Mouse (Mus musculus) limb, embryonic 10.5 days (tissue): Measurements from ENCODE around the gene Afg1l. TPM values are rescaled to one million over a fixed set of nuclear protein-coding genes. Genes with fewer than 3 reads are reported as not detected.

Experiments used
- DNase-seq: peaks from one replicate; pipeline ENCODE4 v3.0.0-alpha.2; 2017; ENCODE audit warnings: low spot score
- H3K27ac ChIP-seq: fragments of 300-500 bp; sonication (generic); 2 replicates; pipeline ENCODE4 v1.5.1; 2016; ENCODE audit warnings: mild to moderate bottlenecking
- H3K27me3 ChIP-seq: fragments of 300-500 bp; sonication (generic); 2 replicates; pipeline ENCODE4 v1.6.1; 2016; ENCODE audit warnings: low read depth, mild to moderate bottlenecking; ENCODE audit not compliant: poor library complexity, severe bottlenecking
- H3K36me3 ChIP-seq: fragments of 300-500 bp; sonication (generic); 2 replicates; pipeline ENCODE4 v1.6.1; 2016; ENCODE audit warnings: mild to moderate bottlenecking, moderate library complexity
- H3K4me1 ChIP-seq: fragments of 300-500 bp; sonication (generic); 2 replicates; pipeline ENCODE4 v1.6.1; 2016
- H3K4me3 ChIP-seq: fragments of 300-500 bp; sonication (generic); 2 replicates; pipeline ENCODE4 v1.5.1; 2016; ENCODE audit warnings: mild to moderate bottlenecking, moderate library complexity
- H3K9me3 ChIP-seq: fragments of 300-500 bp; sonication (generic); replicated peaks from 2 replicates; pipeline ENCODE4 v1.6.1; 2016; ENCODE audit warnings: mild to moderate bottlenecking
- WGBS: fragments of 180-500 bp; shearing (Covaris S2); methylation state at CpG from one replicate; pipeline ENCODE4 v1.1.7; 2016; 5-methylcytosine and 5-hydroxymethylcytosine counted together
- polyA plus RNA-seq: library from polyadenylated mRNA; unstranded; fragments of >200 nt; fragmentation: Nextera tagmentation; extraction: Ambion mirVana; gene quantifications from 2 replicates; pipeline ENCODE4 v1.2.1, GENCODE M21; 2016

Afg1l gene
- polyA plus RNA-seq, 1 experiment from 2014 or later: 4.6 TPM

GRCm38 (mm10) chr10:42457557-42458191, 20.7 kb downstream of the Afg1l start:
- DNase-seq: no peak
- Histone ChIP-seq H3K9me3 (no peaks in the 10 kb centered on the region), H3K4me1 (no peaks in the 10 kb centered on the region), H3K27ac (0 out of 2 replicates have a peak overlapping the region, but pooled peaks have one; percentile 9), H3K27me3 (no peaks in the 10 kb centered on the region), H3K36me3 (peaks cover 15% of the 10 kb centered on the region), H3K4me3 (no peak overlapping the region)
- 83% methylated on average over 9 of the region's 9 CpGs for WGBS

GRCm38 (mm10) chr10:42455981-42456380, 22.4 kb downstream of the Afg1l start:
- no peaks in the 10 kb centered on the region for H3K27me3 ChIP-seq
- no peaks in the 10 kb centered on the region for H3K9me3 ChIP-seq
- peaks cover 15% of the 10 kb centered on the region for H3K36me3 ChIP-seq
- H3K4me1 ChIP-seq: no peaks in the 10 kb centered on the region
- H3K4me3 ChIP-seq: no peak overlapping the region
- no peak overlapping the region for H3K27ac ChIP-seq
- 89% methylated on average over 5 of the region's 5 CpGs for WGBS
- DNase-seq: no peak

- no peaks in the 10 kb centered on the region for H3K27me3 ChIP-seq
- no peaks in the 10 kb centered on the region for H3K9me3 ChIP-seq
- DNase-seq: no peak
- no peak overlapping the region for H3K27ac ChIP-seq
- 90% methylated on average over 6 of the region's 6 CpGs for WGBS
- no peak overlapping the region for H3K4me3 ChIP-seq
- H3K4me1 ChIP-seq: no peaks in the 10 kb centered on the region
- peaks cover 14% of the 10 kb centered on the region for H3K36me3 ChIP-seq
These were observed 23.7 kb downstream of the Afg1l start for GRCm38 (mm10) chr10:42454690-42455089.

- no peaks in the 10 kb centered on the region for H3K4me1 ChIP-seq
- H3K27me3 ChIP-seq: no peaks in the 10 kb centered on the region
- H3K4me3 ChIP-seq: no peak overlapping the region
- no peak for DNase-seq
- peaks cover 10% of the 10 kb centered on the region for H3K36me3 ChIP-seq
- H3K9me3 ChIP-seq: no peaks in the 10 kb centered on the region
- H3K27ac ChIP-seq: no peak overlapping the region
- WGBS: 84% methylated on average over 11 of the region's 11 CpGs
These were observed 24.1 kb downstream of the Afg1l start for GRCm38 (mm10) chr10:42454266-42454665.

- H3K9me3 ChIP-seq: no peaks in the 10 kb centered on the region
- H3K4me1 ChIP-seq: peaks cover 9% of the 10 kb centered on the region
- H3K4me3 ChIP-seq: no peak overlapping the region
- no peak overlapping the region for H3K27ac ChIP-seq
- no peak for DNase-seq
- H3K36me3 ChIP-seq: peaks cover 10% of the 10 kb centered on the region
- no peaks in the 10 kb centered on the region for H3K27me3 ChIP-seq
- WGBS: 84% methylated on average over 3 of the region's 4 CpGs
These were observed 28.7 kb downstream of the Afg1l start for GRCm38 (mm10) chr10:42449672-42450071.

GRCm38 (mm10) chr10:42448371-42448770, 30.0 kb downstream of the Afg1l start:
- Histone ChIP-seq H3K4me1 (peaks cover 9% of the 10 kb centered on the region), H3K27ac (no peak overlapping the region), H3K36me3 (peaks cover 6% of the 10 kb centered on the region), H3K27me3 (no peaks in the 10 kb centered on the region), H3K4me3 (no peak overlapping the region), H3K9me3 (no peaks in the 10 kb centered on the region)
- DNase-seq: no peak
- 64% methylated on average over 7 of the region's 7 CpGs for whole genome bisulfite sequencing

GRCm38 (mm10) chr10:42446145-42446544, 32.2 kb downstream of the Afg1l start:
- Histone ChIP-seq H3K9me3 (no peaks in the 10 kb centered on the region), H3K27ac (no peak overlapping the region), H3K27me3 (no peaks in the 10 kb centered on the region), H3K36me3 (no peaks in the 10 kb centered on the region), H3K4me1 (peaks cover 9% of the 10 kb centered on the region), H3K4me3 (no peak overlapping the region)
- WGBS: 69% methylated on average over 9 of the region's 9 CpGs
- DNase-seq: no peak

- H3K4me1 ChIP-seq: no peaks in the 10 kb centered on the region
- no peaks in the 10 kb centered on the region for H3K9me3 ChIP-seq
- no peaks in the 10 kb centered on the region for H3K27me3 ChIP-seq
- H3K36me3 ChIP-seq: no peaks in the 10 kb centered on the region
- H3K4me3 ChIP-seq: no peak overlapping the region
- no peak for DNase-seq
- H3K27ac ChIP-seq: no peak overlapping the region
- WGBS: 87% methylated on average over 5 of the region's 5 CpGs
These were observed 41.2 kb downstream of the Afg1l start for GRCm38 (mm10) chr10:42436842-42437805.

- Histone ChIP-seq H3K36me3 (no peaks in the 10 kb centered on the region), H3K4me3 (no peak overlapping the region), H3K9me3 (no peaks in the 10 kb centered on the region), H3K27me3 (no peaks in the 10 kb centered on the region), H3K27ac (no peak overlapping the region), H3K4me1 (peaks cover 13% of the 10 kb centered on the region)
- DNase-seq: no peak
- WGBS: 61% methylated on average over 10 of the region's 10 CpGs
These were observed 60.7 kb downstream of the Afg1l start for GRCm38 (mm10) chr10:42417530-42418174.

- H3K36me3 ChIP-seq: no peaks in the 10 kb centered on the region
- no peak for DNase-seq
- H3K27me3 ChIP-seq: no peaks in the 10 kb centered on the region
- no peaks in the 10 kb centered on the region for H3K9me3 ChIP-seq
- peaks cover 13% of the 10 kb centered on the region for H3K4me1 ChIP-seq
- no peak overlapping the region for H3K27ac ChIP-seq
- WGBS: 83% methylated on average over 4 of the region's 4 CpGs
- no peak overlapping the region for H3K4me3 ChIP-seq
These were observed 62.4 kb downstream of the Afg1l start for GRCm38 (mm10) chr10:42415821-42416470.

- Histone ChIP-seq H3K4me3 (no peak overlapping the region), H3K36me3 (no peaks in the 10 kb centered on the region), H3K27ac (no peak overlapping the region), H3K9me3 (no peaks in the 10 kb centered on the region), H3K27me3 (no peaks in the 10 kb centered on the region), H3K4me1 (no peaks in the 10 kb centered on the region)
- peak; percentile 7 for DNase-seq
- 87% methylated on average over 6 of the region's 6 CpGs for WGBS
These were observed 67.4 kb downstream of the Afg1l start for GRCm38 (mm10) chr10:42410748-42411537.

GRCm38 (mm10) chr10:42390436-42390835, 87.9 kb downstream of the Afg1l start:
- Histone ChIP-seq H3K36me3 (no peaks in the 10 kb centered on the region), H3K27me3 (no peaks in the 10 kb centered on the region), H3K9me3 (no peaks in the 10 kb centered on the region), H3K4me1 (no peaks in the 10 kb centered on the region), H3K4me3 (no peak overlapping the region), H3K27ac (no peak overlapping the region)
- WGBS: 85% methylated on average over 11 of the region's 11 CpGs
- DNase-seq: no peak
